Mouse (Mus musculus): ENCODE results near the gene 4930558C23Rik.

GRCm38 (mm10) chr3:95450915-95451314 lies 48.3 kb upstream of the 4930558C23Rik start:
- no peak for TF ChIP-seq CTCF (conservative IDR thresholded peaks at IDR 0.05; ENCODE audit: low read length)
- no peak for TF ChIP-seq NANOG (IDR thresholded peaks at IDR 0.05; ENCODE audit: borderline replicate concordance, low read length)
